Mouse (Mus musculus) intestine, embryonic 15.5 days (tissue): ENCODE measurements around the gene Camk1. TPM values are rescaled to one million over a fixed set of nuclear protein-coding genes. Genes with fewer than 3 reads are reported as not detected.

ENCODE experiments used
- ATAC-seq: fragments of 200-750 bp; cut with Nextera tagmentation; 2 replicates; pipeline ENCODE4 v1.8.0; 2017; ENCODE audit warnings: moderate TSS enrichment, moderate library complexity
- H3K27ac ChIP-seq: fragments of 300-500 bp; sonication (generic); 2 replicates; pipeline ENCODE4 v1.5.1; 2015; ENCODE audit warnings: mild to moderate bottlenecking, inconsistent platforms
- H3K27me3 ChIP-seq: fragments of 300-500 bp; sonication (generic); replicated peaks from 2 replicates; pipeline ENCODE4 v1.6.1; 2015; ENCODE audit warnings: inconsistent platforms
- H3K36me3 ChIP-seq: fragments of 300-500 bp; sonication (generic); 2 replicates; pipeline ENCODE4 v1.6.1; 2015; ENCODE audit warnings: inconsistent platforms
- H3K4me1 ChIP-seq: fragments of 300-500 bp; sonication (generic); replicated peaks from 2 replicates; pipeline ENCODE4 v1.6.1; 2015; ENCODE audit warnings: inconsistent platforms
- H3K4me2 ChIP-seq: fragments of 300-500 bp; sonication (generic); replicated peaks from 2 replicates; pipeline ENCODE4 v1.6.1; 2015; ENCODE audit warnings: mild to moderate bottlenecking, inconsistent platforms
- H3K4me3 ChIP-seq: fragments of 300-500 bp; sonication (generic); replicated peaks from 2 replicates; pipeline ENCODE4 v1.5.1; 2015; ENCODE audit warnings: inconsistent platforms
- H3K9ac ChIP-seq: fragments of 300-500 bp; sonication (generic); 2 replicates; pipeline ENCODE4 v1.6.1; 2015; ENCODE audit warnings: inconsistent platforms
- H3K9me3 ChIP-seq: fragments of 300-500 bp; sonication (generic); 2 replicates; pipeline ENCODE4 v1.6.1; 2016; ENCODE audit warnings: inconsistent platforms
- WGBS: fragments of 180-500 bp; shearing (Covaris S2); methylation state at CpG from one replicate; pipeline ENCODE4 v1.1.7; 2015; 5-methylcytosine and 5-hydroxymethylcytosine counted together
- polyA plus RNA-seq: library from polyadenylated mRNA; unstranded; fragments of >200 nt; fragmentation: Nextera tagmentation; extraction: Ambion mirVana; gene quantifications from 2 replicates; pipeline ENCODE4 v1.2.1, GENCODE M21; 2015

Camk1 gene
- polyA plus RNA-seq, 1 experiment from 2014 or later = 75.2 TPM

DNA sequence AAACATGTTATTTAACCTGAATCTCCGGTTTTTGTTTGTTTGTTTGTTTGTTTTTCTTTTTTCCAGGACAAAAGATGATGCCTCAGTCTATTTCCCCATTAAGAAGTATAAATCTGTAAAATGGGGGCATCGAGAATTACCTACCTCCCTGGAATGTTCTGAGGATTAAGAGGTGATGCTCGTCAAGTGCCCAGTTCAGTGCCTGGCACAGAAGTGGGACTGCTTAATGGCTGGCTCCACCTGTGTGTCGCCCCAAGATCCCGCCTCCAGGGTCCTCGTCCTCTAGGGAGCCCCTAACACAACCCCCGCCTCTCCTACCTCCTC, 33.4 kb upstream of the Camk1 start:
- Histone ChIP-seq H3K27me3 (no peaks in the 10 kb centered on the region), H3K36me3 (peaks cover 45% of the 10 kb centered on the region), H3K4me3 (peak overlapping the region; percentile 99), H3K27ac (peak overlapping the region; percentile 96), H3K4me1 (peaks cover 14% of the 10 kb centered on the region), H3K4me2 (peak overlapping the region; percentile 71), H3K9ac (peak overlapping the region; percentile 93), H3K9me3 (no peaks in the 10 kb centered on the region)
- 7% methylated on average over 7 of the region's 7 CpGs for WGBS
- no peak for ATAC-seq

DNA sequence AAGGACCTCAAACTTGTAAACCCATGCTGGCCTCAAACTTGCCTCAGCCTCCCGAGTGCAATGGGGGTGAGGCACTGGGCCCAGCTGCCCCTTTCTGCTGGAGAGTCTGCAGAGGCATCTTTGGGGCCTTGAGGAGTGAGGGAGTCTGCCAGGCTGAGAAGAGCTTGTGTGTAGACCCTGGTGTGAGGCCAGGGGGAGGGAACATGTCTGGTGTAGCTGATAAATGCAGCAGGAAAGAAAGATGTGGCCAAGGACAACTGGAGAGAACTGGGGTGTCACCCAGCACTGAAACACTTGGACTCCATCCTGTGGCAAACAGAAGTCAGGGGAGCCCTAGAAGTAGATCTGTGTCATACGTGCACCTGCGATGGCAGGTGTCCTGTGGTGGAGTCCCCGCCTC, 29.7 kb upstream of the Camk1 start:
- ATAC-seq = no peak
- no peak overlapping the region for H3K4me2 ChIP-seq
- WGBS = 89% methylated on average over 4 of the region's 4 CpGs
- no peaks in the 10 kb centered on the region for H3K27me3 ChIP-seq
- no peak overlapping the region for H3K4me3 ChIP-seq
- H3K36me3 ChIP-seq = peaks cover 46% of the 10 kb centered on the region
- H3K9me3 ChIP-seq = no peaks in the 10 kb centered on the region
- no peak overlapping the region for H3K27ac ChIP-seq
- 0 out of 2 replicates have a peak, but pooled peaks cover 3% of the 10 kb centered on the region for H3K4me1 ChIP-seq
- H3K9ac ChIP-seq = no peak overlapping the region

DNA sequence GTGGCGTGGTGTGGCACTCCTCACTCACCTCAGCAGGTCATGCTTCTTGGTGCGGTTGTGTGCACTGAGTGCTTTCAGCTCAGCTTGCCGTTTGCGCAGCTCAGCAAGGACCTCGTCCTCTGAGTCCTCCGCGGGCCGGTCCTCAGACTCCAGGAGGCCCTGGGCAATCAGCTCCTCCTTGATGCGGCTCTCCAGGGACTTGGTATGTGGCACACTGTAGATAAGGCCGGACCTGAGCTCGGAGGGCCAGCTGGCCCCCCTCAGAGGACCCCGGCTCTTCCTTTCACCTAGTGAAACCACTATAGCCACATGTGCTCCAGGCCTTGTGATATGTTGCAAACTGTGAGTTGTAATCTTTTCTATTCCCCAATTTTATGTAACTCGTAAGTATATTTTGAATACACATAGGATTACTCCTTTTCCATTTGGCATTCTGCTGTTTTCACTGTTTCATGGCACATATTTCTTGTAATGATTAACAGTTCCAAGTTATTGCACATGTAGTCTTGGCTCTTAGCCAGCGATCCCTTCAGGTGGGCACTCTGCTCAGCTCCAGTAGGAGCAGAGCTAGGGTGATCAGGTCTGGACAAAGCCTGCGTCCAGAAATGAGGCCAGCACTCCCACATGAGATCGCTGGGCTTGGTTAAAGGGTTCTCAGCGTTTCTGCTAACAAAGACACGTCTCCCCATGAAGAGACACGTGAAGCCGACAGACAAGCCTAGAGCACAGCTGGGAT, 26.6 kb upstream of the Camk1 start:
- no peak overlapping the region for H3K4me3 ChIP-seq
- H3K4me1 ChIP-seq = no peaks in the 10 kb centered on the region
- H3K4me2 ChIP-seq = peak overlapping the region; percentile 15; the same call in 1 of the 2 replicates
- peaks cover 40% of the 10 kb centered on the region for H3K36me3 ChIP-seq
- no peak overlapping the region for H3K9ac ChIP-seq
- no peaks in the 10 kb centered on the region for H3K9me3 ChIP-seq
- no peaks in the 10 kb centered on the region for H3K27me3 ChIP-seq
- 82% methylated on average over 20 of the region's 20 CpGs for WGBS
- H3K27ac ChIP-seq = no peak overlapping the region
- peak; percentile 76 for ATAC-seq

GRCm38 (mm10) chr6:113368577-113368976, 24.8 kb upstream of the Camk1 start:
- ATAC-seq = no peak
- no peak overlapping the region for H3K4me2 ChIP-seq
- WGBS = 85% methylated on average over 5 of the region's 5 CpGs
- H3K9me3 ChIP-seq = no peaks in the 10 kb centered on the region
- no peaks in the 10 kb centered on the region for H3K27me3 ChIP-seq
- H3K4me3 ChIP-seq = no peak overlapping the region
- H3K27ac ChIP-seq = no peak overlapping the region
- no peak overlapping the region for H3K9ac ChIP-seq
- H3K36me3 ChIP-seq = peaks cover 29% of the 10 kb centered on the region
- H3K4me1 ChIP-seq = no peaks in the 10 kb centered on the region

GRCm38 (mm10) chr6:113368124-113368523, 24.3 kb upstream of the Camk1 start:
- no peak overlapping the region for H3K4me3 ChIP-seq
- no peak for ATAC-seq
- WGBS = 86% methylated on average over 7 of the region's 7 CpGs
- H3K4me1 ChIP-seq = no peaks in the 10 kb centered on the region
- no peak overlapping the region for H3K9ac ChIP-seq
- H3K4me2 ChIP-seq = no peak overlapping the region
- H3K27ac ChIP-seq = no peak overlapping the region
- H3K27me3 ChIP-seq = no peaks in the 10 kb centered on the region
- no peaks in the 10 kb centered on the region for H3K9me3 ChIP-seq
- peaks cover 24% of the 10 kb centered on the region for H3K36me3 ChIP-seq

GRCm38 (mm10) chr6:113367574-113367973, 23.8 kb upstream of the Camk1 start:
- no peaks in the 10 kb centered on the region for H3K27me3 ChIP-seq
- H3K4me3 ChIP-seq = no peak overlapping the region
- H3K36me3 ChIP-seq = peaks cover 22% of the 10 kb centered on the region
- H3K9me3 ChIP-seq = no peaks in the 10 kb centered on the region
- no peak overlapping the region for H3K4me2 ChIP-seq
- H3K4me1 ChIP-seq = no peaks in the 10 kb centered on the region
- no peak for ATAC-seq
- no peak overlapping the region for H3K27ac ChIP-seq
- no peak overlapping the region for H3K9ac ChIP-seq
- WGBS = 92% methylated on average over 1 of the region's 1 CpGs

DNA sequence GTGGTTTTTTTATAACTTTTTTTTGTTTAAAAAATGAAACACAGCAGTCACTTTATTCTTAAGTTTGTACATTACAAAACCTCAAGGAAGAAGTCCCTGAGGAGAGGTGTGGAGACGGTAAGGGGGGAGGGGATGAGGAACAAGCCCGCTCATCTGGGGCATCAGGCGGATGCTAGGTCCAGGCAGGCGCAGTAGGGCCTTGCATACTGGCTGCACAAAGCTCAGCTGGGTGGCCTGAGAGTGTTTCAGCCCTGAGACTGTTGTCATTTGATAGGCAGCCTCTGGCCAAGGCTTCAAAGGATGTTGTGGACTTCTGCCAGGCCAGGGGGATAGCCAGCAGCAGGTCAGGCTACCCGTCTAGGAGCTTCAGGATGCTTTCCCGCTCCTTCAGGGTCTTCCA, 22.9 kb upstream of the Camk1 start:
- H3K4me2 ChIP-seq = no peak overlapping the region
- WGBS = 95% methylated on average over 6 of the region's 6 CpGs

DNA sequence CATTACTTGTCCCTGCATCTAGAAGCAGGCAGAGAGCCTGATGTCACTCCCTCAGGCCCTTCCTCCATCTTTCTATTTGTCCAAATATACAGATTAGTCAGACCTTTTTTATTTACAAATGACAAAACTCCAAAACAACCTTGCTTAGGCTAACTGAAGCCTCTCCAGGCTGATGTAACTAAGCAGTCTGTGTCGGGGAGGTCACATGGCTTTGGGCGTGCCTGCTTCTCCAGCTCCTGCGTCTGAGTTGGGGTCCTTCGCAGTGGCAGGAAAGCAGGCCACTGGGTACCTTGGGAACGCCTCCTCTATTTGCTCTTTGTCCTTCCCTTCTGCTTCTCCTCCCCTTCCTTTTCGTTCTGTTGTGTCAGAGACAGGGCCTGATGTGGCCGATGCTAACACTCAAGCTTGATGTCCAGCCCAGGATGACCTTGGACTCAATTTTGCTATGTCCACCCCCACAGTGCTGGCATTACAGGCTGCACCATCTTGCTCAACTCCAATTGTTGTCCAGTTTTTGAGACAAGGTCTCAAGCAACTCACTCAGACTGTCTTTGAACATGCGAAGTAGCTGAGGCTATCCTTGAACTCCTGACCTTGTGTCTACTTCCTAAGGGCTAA, 20.8 kb upstream of the Camk1 start:
- Histone ChIP-seq H3K27me3 (no peaks in the 10 kb centered on the region), H3K9ac (no peak overlapping the region), H3K4me2 (no peak overlapping the region), H3K9me3 (no peaks in the 10 kb centered on the region), H3K36me3 (no peaks in the 10 kb centered on the region), H3K27ac (no peak overlapping the region), H3K4me3 (no peak overlapping the region), H3K4me1 (no peaks in the 10 kb centered on the region)
- no peak for ATAC-seq
- WGBS = 65% methylated on average over 8 of the region's 8 CpGs

More for the DNA sequence above, 22.9 kb upstream of the Camk1 start:
- Histone ChIP-seq H3K27ac (no peak overlapping the region), H3K9ac (no peak overlapping the region), H3K27me3 (no peaks in the 10 kb centered on the region), H3K9me3 (no peaks in the 10 kb centered on the region), H3K4me3 (no peak overlapping the region), H3K4me1 (no peaks in the 10 kb centered on the region), H3K36me3 (peaks cover 16% of the 10 kb centered on the region)
- no peak for ATAC-seq

GRCm38 (mm10) chr6:113362241-113362640, 18.5 kb upstream of the Camk1 start:
- Histone ChIP-seq H3K27ac (no peak overlapping the region), H3K4me1 (no peaks in the 10 kb centered on the region), H3K9ac (no peak overlapping the region), H3K27me3 (no peaks in the 10 kb centered on the region), H3K9me3 (no peaks in the 10 kb centered on the region), H3K4me2 (no peak overlapping the region), H3K36me3 (no peaks in the 10 kb centered on the region), H3K4me3 (no peak overlapping the region)
- WGBS = 100% methylated on average over 1 of the region's 1 CpGs
- ATAC-seq = no peak

DNA sequence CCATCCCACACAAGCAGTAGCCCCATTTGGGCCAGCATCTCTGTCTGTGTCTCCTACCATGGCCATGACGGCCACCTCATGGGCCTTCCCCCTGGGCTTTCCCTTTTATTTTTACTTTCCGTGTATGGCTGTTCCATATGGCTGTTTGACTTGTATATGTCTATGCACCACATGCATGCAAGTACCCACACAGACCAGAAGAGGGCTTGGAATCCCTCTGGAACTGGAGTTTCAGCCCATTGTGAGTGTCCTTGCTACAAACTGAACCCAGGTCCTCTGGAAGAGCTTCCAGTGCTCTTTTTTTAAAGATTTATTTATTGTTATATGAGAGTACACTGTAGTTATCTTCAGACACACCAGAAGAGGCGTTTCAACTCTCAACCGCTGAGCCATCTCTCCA, 17.7 kb upstream of the Camk1 start:
- H3K9ac ChIP-seq = no peak overlapping the region
- ATAC-seq = no peak
- H3K27me3 ChIP-seq = no peaks in the 10 kb centered on the region
- H3K4me2 ChIP-seq = no peak overlapping the region
- no peak overlapping the region for H3K4me3 ChIP-seq
- no peaks in the 10 kb centered on the region for H3K9me3 ChIP-seq
- H3K4me1 ChIP-seq = no peaks in the 10 kb centered on the region
- no peak overlapping the region for H3K27ac ChIP-seq
- no peaks in the 10 kb centered on the region for H3K36me3 ChIP-seq
- 70% methylated on average over 4 of the region's 4 CpGs for WGBS

DNA sequence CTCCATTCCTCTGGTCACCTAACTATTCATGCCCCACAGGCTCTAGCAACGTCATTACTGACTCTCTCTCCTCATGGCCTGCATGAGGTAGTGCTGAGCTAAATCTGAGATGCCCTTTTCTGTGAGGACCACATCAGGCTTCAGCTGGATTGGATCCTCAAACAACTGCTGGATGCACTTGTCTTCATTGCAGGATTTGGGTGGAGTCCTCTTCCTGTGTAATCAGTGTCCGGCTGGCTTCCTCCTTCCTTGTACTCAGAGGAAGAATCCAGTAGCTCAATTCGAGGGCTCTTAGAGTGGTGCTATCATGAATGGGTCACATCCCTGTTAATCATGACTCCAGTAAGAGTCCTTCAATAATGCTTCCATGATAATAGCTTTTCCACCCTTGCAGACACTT, 9.9 kb upstream of the Camk1 start:
- Histone ChIP-seq H3K9ac (no peak overlapping the region), H3K4me3 (no peak overlapping the region), H3K27me3 (no peaks in the 10 kb centered on the region), H3K4me1 (no peaks in the 10 kb centered on the region), H3K36me3 (no peaks in the 10 kb centered on the region), H3K4me2 (no peak overlapping the region), H3K9me3 (no peaks in the 10 kb centered on the region), H3K27ac (no peak overlapping the region)
- WGBS = 69% methylated on average over 3 of the region's 3 CpGs
- ATAC-seq = no peak

- 84% methylated on average over 3 of the region's 3 CpGs for WGBS
- no peak overlapping the region for H3K4me2 ChIP-seq
- no peaks in the 10 kb centered on the region for H3K4me1 ChIP-seq
- no peaks in the 10 kb centered on the region for H3K9me3 ChIP-seq
- H3K27me3 ChIP-seq = no peaks in the 10 kb centered on the region
- H3K36me3 ChIP-seq = no peaks in the 10 kb centered on the region
- H3K4me3 ChIP-seq = no peak overlapping the region
- no peak overlapping the region for H3K27ac ChIP-seq
- no peak overlapping the region for H3K9ac ChIP-seq
- no peak for ATAC-seq
Measured at GRCm38 (mm10) chr6:113352820-113353219, 9.0 kb upstream of the Camk1 start.

- H3K27me3 ChIP-seq = no peaks in the 10 kb centered on the region
- 44% methylated on average over 10 of the region's 10 CpGs for WGBS
Measured at GRCm38 (mm10) chr6:113351653-113352052, 7.9 kb upstream of the Camk1 start.

More at GRCm38 (mm10) chr6:113351653-113352052, 7.9 kb upstream of the Camk1 start:
- H3K9ac ChIP-seq = no peak overlapping the region
- no peaks in the 10 kb centered on the region for H3K9me3 ChIP-seq
- H3K4me2 ChIP-seq = no peak overlapping the region
- no peak overlapping the region for H3K4me3 ChIP-seq
- no peaks in the 10 kb centered on the region for H3K36me3 ChIP-seq
- H3K27ac ChIP-seq = no peak overlapping the region
- H3K4me1 ChIP-seq = no peaks in the 10 kb centered on the region
- ATAC-seq = peak; percentile 20; the same call in 1 of the 2 replicates
